Mouse (Mus musculus) heart, postnatal 0 days (tissue): ENCODE data around the gene Actn2. TPM values are rescaled to one million over a fixed set of nuclear protein-coding genes. Genes with fewer than 3 reads are reported as not detected.
A peak's percentile ranks its signal among the peaks of the same experiment; 100 is the strongest.

ENCODE experiments used
- ATAC-seq: fragments of 200-750 bp; cut with Nextera tagmentation; 2 replicates; pipeline ENCODE4 v1.8.0; 2017; ENCODE audit warnings: low read depth, moderate number of reproducible peaks, moderate library complexity; ENCODE audit not compliant: insufficient read depth
- DNase-seq: peaks from one replicate; pipeline ENCODE4 v3.0.0-alpha.2; 2016; ENCODE audit warnings: low spot score
- H3K27ac ChIP-seq: fragments of 300-500 bp; sonication (generic); 2 replicates; pipeline ENCODE4 v1.5.1; 2014; ENCODE audit warnings: low read depth, mild to moderate bottlenecking
- H3K27me3 ChIP-seq: fragments of 300-500 bp; sonication (generic); 2 replicates; pipeline ENCODE4 v1.6.1; 2014; ENCODE audit warnings: low read length, mixed read lengths; ENCODE audit not compliant: control insufficient read depth, insufficient read depth
- H3K36me3 ChIP-seq: fragments of 300-500 bp; sonication (generic); replicated peaks from 2 replicates; pipeline ENCODE4 v1.6.1; 2014; ENCODE audit warnings: low read length, mixed read lengths; ENCODE audit not compliant: control insufficient read depth, insufficient read depth
- H3K4me1 ChIP-seq: fragments of 300-500 bp; sonication (generic); 2 replicates; pipeline ENCODE4 v1.6.1; 2014; ENCODE audit warnings: antibody characterized with exemption; ENCODE audit not compliant: control insufficient read depth, insufficient read depth
- H3K4me2 ChIP-seq: fragments of 300-500 bp; sonication (generic); 2 replicates; pipeline ENCODE4 v1.6.1; 2014; ENCODE audit warnings: low read depth, mild to moderate bottlenecking, low read length, moderate library complexity
- H3K4me3 ChIP-seq: fragments of 300-500 bp; sonication (generic); 2 replicates; pipeline ENCODE4 v1.5.1; 2014; ENCODE audit warnings: low read depth, low read length
- H3K9ac ChIP-seq: fragments of 300-500 bp; sonication (generic); replicated peaks from 2 replicates; pipeline ENCODE4 v1.6.1; 2014; ENCODE audit warnings: low read depth, low read length, mixed read lengths
- H3K9me3 ChIP-seq: fragments of 300-500 bp; sonication (generic); replicated peaks from 2 replicates; pipeline ENCODE4 v1.6.1; 2016; ENCODE audit warnings: low read length; ENCODE audit not compliant: control insufficient read depth
- CTCF ChIP-seq: IDR thresholded peaks from 2 replicates; pipeline ENCODE4 v1.5.1; 2016; ENCODE audit warnings: antibody characterized with exemption, control low read depth, low read depth
- EP300 ChIP-seq: IDR thresholded peaks from 2 replicates; pipeline ENCODE4 v1.6.1; 2016; ENCODE audit warnings: antibody characterized with exemption, low read depth
- WGBS: fragments of 180-500 bp; shearing (Covaris S2); extraction: QIAGEN DNeasy Blood & Tissue Kit; methylation state at CpG from one replicate; pipeline ENCODE4 v1.1.7; 2014; 5-methylcytosine and 5-hydroxymethylcytosine counted together
- polyA plus RNA-seq: library from polyadenylated mRNA; unstranded; fragments of >200 nt; fragmentation: Nextera tagmentation; extraction: Ambion mirVana; gene quantifications from 2 replicates; pipeline ENCODE4 v1.2.1, GENCODE M21; 2015
- total RNA-seq: library from RNA; depleted of rRNA; stranded (reverse); fragments of >200 nt; gene quantifications from 2 replicates; pipeline ENCODE4 v1.2.3, GENCODE M21; 2014; ENCODE audit warnings: low replicate concordance

Gene Actn2
- total and polyA plus RNA-seq, 2 experiments from 2014 or later = 1,276 to 2,143 TPM

DNA sequence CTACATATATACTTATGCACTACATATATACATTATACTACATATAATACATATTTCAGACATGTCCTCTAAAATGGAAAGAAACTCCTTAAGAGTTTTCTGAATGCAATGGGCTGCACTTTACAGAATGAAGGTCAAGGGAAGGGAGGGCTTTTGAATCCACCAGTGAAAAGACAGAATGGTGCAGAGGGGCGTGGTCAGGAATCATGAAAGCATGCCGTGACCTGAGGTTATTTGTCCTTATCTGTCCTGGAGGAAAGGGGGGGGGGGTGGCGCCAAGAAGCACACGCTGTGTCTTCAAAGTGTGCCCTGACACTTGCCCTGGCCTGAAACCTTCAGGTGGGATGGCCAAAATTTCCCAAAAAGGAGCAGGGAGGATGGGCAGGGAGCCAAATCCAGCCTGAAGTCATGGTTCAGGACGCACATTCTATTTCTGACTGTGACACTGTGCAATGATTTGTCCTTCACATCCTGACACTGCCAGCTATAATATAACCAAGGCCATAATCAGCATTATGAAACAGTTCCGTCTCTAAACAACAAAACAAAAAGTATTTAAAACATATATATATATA lies 23.3 kb downstream of the Actn2 start:
- H3K27me3 ChIP-seq = no peaks in the 10 kb centered on the region
- TF ChIP-seq EP300 (no peak), CTCF (no peak)
- H3K4me3 ChIP-seq = no peak overlapping the region
- WGBS = 20% methylated on average over 6 of the region's 6 CpGs
- H3K9ac ChIP-seq = no peak overlapping the region
- H3K36me3 ChIP-seq = peaks cover 8% of the 10 kb centered on the region; the same call in 1 of the 2 replicates
- H3K4me2 ChIP-seq = no peak overlapping the region; the same call in 1 of the 2 replicates
- H3K27ac ChIP-seq = peak overlapping the region; percentile 83
- H3K9me3 ChIP-seq = no peaks in the 10 kb centered on the region
- ATAC-seq (peak; percentile 53; the same call in 1 of the 2 replicates), DNase-seq (peak; percentile 60)
- H3K4me1 ChIP-seq = peaks cover 45% of the 10 kb centered on the region

DNA sequence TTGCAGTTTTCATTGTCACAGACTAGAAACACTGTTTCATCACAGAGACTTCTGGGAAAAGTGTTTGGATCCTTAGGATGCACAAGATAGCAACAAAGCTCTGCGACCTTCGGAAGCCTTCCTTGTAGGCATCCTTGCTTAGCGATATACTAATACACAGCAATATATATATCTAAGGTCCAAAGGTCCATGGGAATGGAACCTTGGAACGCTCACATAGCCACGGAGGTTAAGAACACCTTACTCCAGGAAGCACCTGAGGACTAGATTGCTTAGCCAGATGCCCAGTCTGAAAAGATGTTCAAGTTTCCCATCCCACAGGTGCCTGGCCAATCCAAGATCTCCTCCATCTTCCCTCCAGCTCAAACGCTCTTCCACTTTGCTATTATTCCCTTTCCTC lies 26.4 kb downstream of the Actn2 start:
- Histone ChIP-seq H3K9me3 (no peaks in the 10 kb centered on the region), H3K27me3 (no peaks in the 10 kb centered on the region), H3K4me1 (peaks cover 46% of the 10 kb centered on the region), H3K27ac (peak overlapping the region; percentile 77), H3K9ac (no peak overlapping the region; the same call in 1 of the 2 replicates), H3K36me3 (peaks cover 26% of the 10 kb centered on the region), H3K4me3 (no peak overlapping the region), H3K4me2 (0 out of 2 replicates have a peak overlapping the region, but pooled peaks have one; percentile 11)
- 82% methylated on average over 6 of the region's 6 CpGs for WGBS
- DNase-seq = no peak
- no peak for TF ChIP-seq EP300
- no peak for TF ChIP-seq CTCF
- no peak for ATAC-seq

DNA sequence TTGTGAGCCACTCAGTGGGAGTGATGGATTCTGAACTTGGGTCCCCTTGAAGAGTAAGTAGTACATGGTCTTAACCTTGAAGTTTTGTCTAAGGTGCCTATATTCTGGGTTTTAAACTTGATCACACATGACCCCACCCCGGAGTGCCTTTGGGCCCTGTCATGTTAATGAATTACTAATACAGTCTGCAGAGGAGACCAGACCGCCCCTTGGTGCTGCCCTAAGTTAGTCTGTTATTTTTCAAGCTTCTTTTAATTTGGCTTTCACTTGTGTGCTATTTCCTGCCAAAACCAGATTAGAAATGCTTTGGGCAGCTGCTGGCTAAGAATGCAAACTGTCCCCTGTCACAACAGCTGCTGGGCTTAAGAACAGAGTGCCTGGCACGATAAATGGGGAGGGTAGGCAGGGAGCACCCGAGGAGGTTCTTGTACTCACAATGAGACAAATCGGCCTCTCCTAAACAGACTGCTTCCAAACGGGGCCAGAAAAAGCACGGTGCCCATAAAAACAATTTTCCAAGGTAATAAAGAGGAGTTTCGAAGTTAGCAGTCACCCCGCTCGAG lies 28.5 kb downstream of the Actn2 start:
- ATAC-seq = peak; percentile 34; the same call in 1 of the 2 replicates
- Histone ChIP-seq H3K36me3 (peaks cover 46% of the 10 kb centered on the region), H3K9me3 (no peaks in the 10 kb centered on the region), H3K9ac (peak overlapping the region; percentile 25; the same call in 1 of the 2 replicates), H3K4me3 (no peak overlapping the region), H3K27me3 (no peaks in the 10 kb centered on the region), H3K4me1 (peaks cover 35% of the 10 kb centered on the region), H3K27ac (peak overlapping the region; percentile 76), H3K4me2 (no peak overlapping the region)
- TF ChIP-seq EP300 (no peak), CTCF (no peak)
- 45% methylated on average over 10 of the region's 10 CpGs for WGBS
- no peak for DNase-seq

DNA sequence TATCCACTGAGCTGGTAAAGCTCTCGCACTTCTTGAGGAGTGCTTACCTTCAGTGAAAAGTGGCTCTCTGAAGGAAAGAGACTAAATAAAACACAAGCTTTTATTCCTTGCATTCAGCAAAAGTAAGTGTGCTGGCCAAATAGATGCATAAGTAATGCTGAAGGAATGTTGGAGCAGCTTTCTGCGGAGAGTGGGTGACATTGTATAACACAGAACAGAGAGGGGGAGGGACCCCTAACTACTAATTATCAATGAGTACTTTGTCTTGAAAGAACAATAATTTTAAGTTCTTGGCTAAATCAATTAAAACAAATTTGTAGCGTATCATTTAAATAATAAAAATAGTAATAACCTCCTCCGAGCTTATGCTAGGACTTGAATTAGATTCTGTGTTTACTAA lies 29.2 kb downstream of the Actn2 start:
- H3K27me3 ChIP-seq = no peaks in the 10 kb centered on the region
- ATAC-seq = no peak
- H3K4me1 ChIP-seq = peaks cover 35% of the 10 kb centered on the region

DNA sequence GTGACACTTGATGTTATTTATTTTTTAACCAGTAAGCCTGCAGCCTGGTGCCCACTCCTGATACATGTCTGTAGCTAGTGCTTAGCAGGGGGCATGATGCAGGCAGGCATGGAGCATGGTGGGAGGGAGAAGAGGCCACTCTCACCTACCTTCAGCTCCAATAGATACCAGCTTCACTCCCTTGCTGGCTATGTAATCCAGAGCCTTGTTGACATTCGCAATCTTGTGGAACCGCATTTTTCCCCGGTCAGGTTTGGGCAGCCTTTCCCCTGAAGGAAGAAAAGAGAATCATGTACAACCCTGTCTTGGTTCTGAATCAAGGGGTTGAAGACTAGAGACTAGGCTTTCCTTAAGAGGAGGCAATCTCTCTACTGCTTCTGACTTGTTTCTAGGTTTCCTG lies 31.1 kb downstream of the Actn2 start:
- peaks cover 62% of the 10 kb centered on the region for H3K36me3 ChIP-seq
- H3K9ac ChIP-seq = no peak overlapping the region
- H3K4me2 ChIP-seq = no peak overlapping the region
- no peaks in the 10 kb centered on the region for H3K27me3 ChIP-seq
- no peak for TF ChIP-seq CTCF
- H3K4me1 ChIP-seq = peaks cover 28% of the 10 kb centered on the region
- ATAC-seq (no peak), DNase-seq (no peak)
- H3K27ac ChIP-seq = peak overlapping the region; percentile 64
- H3K4me3 ChIP-seq = no peak overlapping the region
- H3K9me3 ChIP-seq = no peaks in the 10 kb centered on the region
- WGBS = 66% methylated on average over 3 of the region's 3 CpGs

More for the DNA sequence above, 29.2 kb downstream of the Actn2 start:
- TF ChIP-seq CTCF = no peak
- no peaks in the 10 kb centered on the region for H3K9me3 ChIP-seq
- H3K4me3 ChIP-seq = no peak overlapping the region
- no peak overlapping the region for H3K9ac ChIP-seq
- WGBS = 54% methylated on average over 4 of the region's 4 CpGs
- H3K27ac ChIP-seq = peak overlapping the region; percentile 76
- no peak for DNase-seq
- H3K36me3 ChIP-seq = peaks cover 52% of the 10 kb centered on the region
- no peak overlapping the region for H3K4me2 ChIP-seq

DNA sequence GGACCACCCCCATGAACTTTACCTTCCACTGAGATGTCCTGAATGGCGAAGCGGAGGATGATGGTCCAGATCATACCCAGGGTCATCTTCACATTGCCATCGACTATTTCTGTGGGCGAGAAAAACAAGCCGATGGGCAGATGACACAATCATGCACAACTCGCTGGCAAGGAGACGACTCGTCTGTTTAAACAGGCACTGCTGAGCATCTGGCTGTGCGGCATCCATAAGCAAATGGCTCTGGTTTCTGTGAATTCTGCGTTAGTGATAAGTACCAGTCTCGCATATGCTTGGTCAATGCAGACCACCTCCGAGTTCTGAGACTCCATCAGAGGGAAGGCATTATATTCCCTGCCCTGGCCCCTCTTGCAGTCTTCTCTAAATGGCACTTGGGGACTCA lies 31.7 kb downstream of the Actn2 start:
- peaks cover 22% of the 10 kb centered on the region; the same call in 1 of the 2 replicates for H3K4me1 ChIP-seq
- TF ChIP-seq CTCF (no peak), EP300 (no peak)
- H3K27me3 ChIP-seq = no peaks in the 10 kb centered on the region
- ATAC-seq (no peak), DNase-seq (no peak)
- no peak overlapping the region for H3K4me3 ChIP-seq
- peak overlapping the region; percentile 64; the same call in 1 of the 2 replicates for H3K27ac ChIP-seq
- H3K9ac ChIP-seq = no peak overlapping the region
- WGBS = 73% methylated on average over 12 of the region's 12 CpGs
- no peak overlapping the region for H3K4me2 ChIP-seq
- H3K9me3 ChIP-seq = no peaks in the 10 kb centered on the region
- peaks cover 68% of the 10 kb centered on the region for H3K36me3 ChIP-seq
